Mouse (Mus musculus) E14TG2a.4 (cell line): Measurements from ENCODE around the gene Rin2.
"Not testable (repeated sequence)": the region's sequence is repeated elsewhere in the genome, so short reads cannot be mapped to it uniquely, and the experiment has no call there.

ENCODE experiments used
- H3K27me3 ChIP-seq: 2 replicates; pipeline ENCODE4 v1.6.1; 2014; ENCODE audit warnings: low read length, control low read depth; ENCODE audit not compliant: insufficient read depth
- H3K36me3 ChIP-seq: 2 replicates; pipeline ENCODE4 v1.6.1; 2014; ENCODE audit warnings: low read length, control low read depth; ENCODE audit not compliant: insufficient read depth
- H3K4me1 ChIP-seq: replicated peaks from 2 replicates; pipeline ENCODE4 v1.6.1; 2014; ENCODE audit warnings: low read depth, low read length, control low read depth
- H3K4me3 ChIP-seq: replicated peaks from 2 replicates; pipeline ENCODE4 v1.5.1; 2014; ENCODE audit warnings: mild to moderate bottlenecking, low read length
- H3K9me3 ChIP-seq: 2 replicates; pipeline ENCODE4 v1.6.1; 2014; ENCODE audit warnings: low read length, control low read depth
- CTCF ChIP-seq: conservative IDR thresholded peaks from 2 replicates; pipeline ENCODE4 v1.5.1; 2014; ENCODE audit warnings: low read length
- NANOG ChIP-seq: IDR thresholded peaks from 2 replicates; pipeline ENCODE4 v1.6.1; 2014; ENCODE audit warnings: borderline replicate concordance, low read length, mixed read lengths
- POU5F1 ChIP-seq: IDR thresholded peaks from 2 replicates; pipeline ENCODE4 v1.6.1; 2014; ENCODE audit warnings: low read length, borderline replicate concordance

Gene Rin2

GRCm38 (mm10) chr2:145903983-145904616, 229.1 kb downstream of the Rin2 start:
- Histone ChIP-seq H3K4me3 (peak overlapping the region; percentile 95), H3K9me3 (no peaks in the 10 kb centered on the region), H3K4me1 (peaks cover 60% of the 10 kb centered on the region), H3K36me3 (peaks cover 33% of the 10 kb centered on the region), H3K27me3 (no peaks in the 10 kb centered on the region)
- TF ChIP-seq POU5F1, result no peak
- TF ChIP-seq NANOG, result no peak
- no peak for TF ChIP-seq CTCF

- H3K4me3 ChIP-seq, result peak overlapping the region; percentile 95
- H3K9me3 ChIP-seq, result no peaks in the 10 kb centered on the region
- TF ChIP-seq POU5F1, result no peak
- no peak for TF ChIP-seq CTCF
- TF ChIP-seq NANOG, result no peak
- H3K4me1 ChIP-seq, result peaks cover 60% of the 10 kb centered on the region
- peaks cover 44% of the 10 kb centered on the region for H3K36me3 ChIP-seq
- H3K27me3 ChIP-seq, result no peaks in the 10 kb centered on the region
These were observed 230.1 kb downstream of the Rin2 start for GRCm38 (mm10) chr2:145905156-145905555.

- Histone ChIP-seq H3K4me1 (peaks cover 60% of the 10 kb centered on the region), H3K36me3 (peaks cover 51% of the 10 kb centered on the region), H3K4me3 (peak overlapping the region; percentile 95)
- H3K9me3 ChIP-seq, H3K27me3 ChIP-seq: not testable (repeated sequence)
- TF ChIP-seq CTCF, result peak; percentile 28; the same call in 1 of the 2 replicates
These were observed 230.9 kb downstream of the Rin2 start for GRCm38 (mm10) chr2:145905884-145906283.

- Histone ChIP-seq H3K9me3 (no peaks in the 10 kb centered on the region), H3K36me3 (peaks cover 96% of the 10 kb centered on the region), H3K4me3 (no peak overlapping the region), H3K27me3 (no peaks in the 10 kb centered on the region), H3K4me1 (peaks cover 9% of the 10 kb centered on the region; the same call in 1 of the 2 replicates)
- peak; percentile 21; the same call in 1 of the 2 replicates for TF ChIP-seq CTCF
- TF ChIP-seq POU5F1, result no peak
- no peak for TF ChIP-seq NANOG
These were observed 246.1 kb downstream of the Rin2 start for GRCm38 (mm10) chr2:145920941-145921650.

- Histone ChIP-seq H3K4me1 (peaks cover 11% of the 10 kb centered on the region), H3K9me3 (no peaks in the 10 kb centered on the region), H3K4me3 (peak within 1 kb of the TSS; percentile 98), H3K27me3 (peaks cover 6% of the 10 kb centered on the region), H3K36me3 (peaks cover 32% of the 10 kb centered on the region)
- TF ChIP-seq NANOG (no peak), CTCF (no peak), POU5F1 (no peak)
These were observed 259.6 kb downstream of the Rin2 start, which contains the start of the genes Cfap61 and Crnkl1 for GRCm38 (mm10) chr2:145934339-145935231. Cfap61 (plus strand) TSS chr2:145934784. Crnkl1 (minus strand) TSS chr2:145935014.

GRCm38 (mm10) chr2:145936975-145937374, 262.0 kb downstream of the Rin2 start:
- H3K4me1 ChIP-seq, result peaks cover 11% of the 10 kb centered on the region
- H3K9me3 ChIP-seq, result no peaks in the 10 kb centered on the region
- peaks cover 10% of the 10 kb centered on the region for H3K36me3 ChIP-seq
- peaks cover 6% of the 10 kb centered on the region for H3K27me3 ChIP-seq
- TF ChIP-seq CTCF, result no peak
- TF ChIP-seq NANOG, result no peak
- no peak for TF ChIP-seq POU5F1
- H3K4me3 ChIP-seq, result no peak overlapping the region
